Mouse (Mus musculus): ENCODE measurements around the gene Ap2a2.
"Not testable (repeated sequence)": the region's sequence is repeated elsewhere in the genome, so short reads cannot be mapped to it uniquely, and the experiment has no call there.

Gene Ap2a2

GRCm38 (mm10) chr7:141660346-141660745 lies 98.4 kb downstream of the Ap2a2 start:
- no peak for DNase-seq (ENCODE audit: low spot score in 2 of 2)

DNA sequence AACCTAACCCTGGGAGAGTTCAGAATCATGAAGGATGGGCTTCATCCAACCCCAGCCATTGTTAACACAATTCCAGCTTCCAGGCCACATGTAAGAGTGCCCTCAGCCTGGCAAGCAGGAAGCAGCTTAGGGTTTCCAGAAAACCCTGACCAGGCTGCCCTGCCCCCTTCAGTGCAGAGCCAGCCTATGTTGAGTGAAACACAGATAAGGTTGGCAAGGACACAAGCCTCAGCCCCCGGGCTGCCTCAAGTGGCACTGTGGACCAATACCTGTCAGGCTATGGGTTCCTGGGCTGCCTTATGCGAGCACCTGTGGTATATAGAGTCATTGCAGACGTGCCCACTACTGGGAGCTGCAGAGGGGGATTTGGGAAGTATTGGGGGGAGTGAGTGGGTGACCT lies 99.5 kb downstream of the Ap2a2 start:
- no peak for DNase-seq (ENCODE audit: low spot score in 2 of 2)

- DNase-seq (ENCODE audit: low spot score in 2 of 2), result no peak
Measured at GRCm38 (mm10) chr7:141662223-141662622, 100.2 kb downstream of the Ap2a2 start.

DNA sequence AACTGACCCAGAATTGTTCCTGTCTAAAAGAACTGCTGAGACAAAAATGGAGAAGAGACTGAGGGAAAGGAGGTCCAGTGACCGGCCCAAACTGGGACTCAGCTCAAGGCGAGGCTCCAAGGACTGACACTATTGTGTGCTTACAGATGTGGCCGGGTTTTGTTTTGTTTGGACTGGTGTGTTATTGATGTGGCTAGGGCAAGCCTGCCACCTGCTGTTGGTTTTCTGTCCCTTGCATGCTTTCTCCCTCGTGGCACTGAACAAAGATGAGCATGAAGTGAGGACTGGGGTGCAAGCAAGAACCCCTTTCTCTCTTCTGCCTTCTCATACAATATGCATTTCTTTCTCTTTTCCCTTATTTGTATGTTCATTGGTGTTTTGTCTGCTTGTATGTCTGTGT lies 104.2 kb downstream of the Ap2a2 start:
- DNase-seq (ENCODE audit: low spot score in 2 of 2), result no peak

DNA sequence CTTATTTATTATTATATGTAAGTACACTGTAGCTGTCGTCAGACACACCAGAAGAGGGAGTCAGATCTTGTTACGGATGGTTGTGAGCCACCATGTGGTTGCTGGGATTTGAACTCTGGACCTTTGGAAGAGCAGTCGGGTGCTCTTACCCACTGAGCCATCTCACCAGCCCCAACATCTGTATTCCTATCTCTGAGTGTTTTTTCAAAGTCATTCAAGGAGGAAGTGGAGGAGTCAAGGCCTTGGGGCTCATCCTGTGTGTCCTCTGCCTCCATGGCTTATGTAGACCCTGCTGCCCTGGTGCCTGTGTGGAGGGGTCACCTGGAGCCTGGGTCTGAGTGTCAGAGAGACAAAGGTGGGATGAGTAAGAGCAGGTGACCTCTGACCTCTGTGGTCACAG lies 107.1 kb downstream of the Ap2a2 start:
- DNase-seq (ENCODE audit: low spot score in 2 of 2), result not testable (repeated sequence)

DNA sequence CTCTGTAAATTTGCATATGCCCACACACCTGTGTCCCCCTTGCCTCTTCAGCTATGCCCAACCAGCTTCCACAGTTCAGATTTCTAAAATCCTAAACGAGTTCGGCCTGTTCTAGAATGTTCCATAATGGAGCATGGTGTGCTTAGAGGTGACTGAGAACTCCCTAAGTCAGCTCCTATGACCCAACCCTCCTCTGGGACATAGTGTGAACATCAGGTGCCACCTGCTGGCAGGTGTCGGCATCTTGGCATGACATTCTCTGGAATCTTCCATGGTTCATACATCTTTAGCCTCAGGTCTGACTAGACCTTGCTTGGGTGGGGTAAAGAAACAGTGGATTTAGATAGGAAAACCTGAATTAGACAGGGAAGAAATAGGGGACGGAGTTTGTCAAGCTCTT lies 109.0 kb downstream of the Ap2a2 start:
- no peak for DNase-seq (ENCODE audit: low spot score in 2 of 2)

DNA sequence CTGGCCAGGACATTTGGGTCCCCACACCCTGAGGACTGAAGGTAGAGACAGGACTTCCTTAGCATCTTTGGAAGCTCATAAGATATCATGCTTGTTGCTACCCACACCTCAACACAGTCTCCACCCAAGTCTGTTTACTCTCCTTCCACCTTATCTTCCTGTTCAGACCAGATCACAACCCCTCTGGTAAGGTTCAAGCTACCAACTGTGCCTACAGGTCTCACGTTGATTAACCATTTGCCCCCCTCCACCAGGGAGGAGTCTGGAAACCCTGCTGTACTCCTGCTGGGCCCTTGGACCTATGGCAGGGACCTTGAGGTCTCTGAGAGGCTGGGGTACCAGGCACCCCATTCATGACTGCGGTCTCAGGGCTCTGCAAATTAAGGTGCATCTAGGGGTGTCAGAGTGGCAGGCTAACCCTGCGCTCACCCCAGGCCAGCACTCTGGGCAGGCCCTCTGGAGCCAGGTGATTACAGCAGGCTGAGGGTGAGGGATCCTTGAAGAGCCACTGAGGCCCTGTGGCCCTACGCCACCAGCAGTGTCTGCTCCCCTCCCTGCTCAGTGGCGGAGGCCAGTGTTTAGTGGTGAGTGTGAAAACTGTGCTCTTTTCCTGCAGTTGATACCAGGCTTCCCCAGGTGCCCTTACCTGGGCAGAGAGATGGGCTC lies 109.8 kb downstream of the Ap2a2 start:
- no peak for DNase-seq (ENCODE audit: low spot score in 2 of 2)

DNA sequence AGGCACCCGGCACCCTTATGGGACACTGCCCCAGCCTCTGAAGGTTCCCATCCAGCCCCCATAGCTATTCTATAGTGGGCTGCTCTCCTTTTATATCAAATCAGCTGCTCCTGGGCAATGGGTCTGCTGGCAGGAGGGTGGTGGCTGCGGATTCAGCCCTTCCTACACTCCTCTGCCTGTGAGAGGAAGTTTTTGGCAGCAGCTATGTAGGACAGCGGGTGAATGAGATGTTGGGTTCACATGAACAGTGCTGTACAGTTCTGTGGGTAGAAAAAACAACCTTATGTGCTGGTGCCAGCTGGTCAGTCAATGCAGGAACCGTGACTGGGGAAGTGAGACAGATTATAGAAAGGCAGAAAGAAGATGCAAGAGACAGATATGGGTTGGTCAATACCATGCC lies 116.9 kb downstream of the Ap2a2 start:
- DNase-seq (ENCODE audit: low spot score in 2 of 2), result no peak
